Mouse (Mus musculus): ENCODE results near the gene Prr7. TPM values are rescaled to one million over a fixed set of nuclear protein-coding genes. Genes with fewer than 3 reads are reported as not detected.

Prr7 gene
- polyA plus RNA-seq, 1 experiment from 2014 or later: 1.1 TPM

GRCm38 (mm10) chr13:55451296-55451695, 12.8 kb upstream of the Prr7 start:
- Histone ChIP-seq H3K4me3 (no peak overlapping the region), H3K4me1 (peaks cover 17% of the 10 kb centered on the region), H3K9ac (no peak overlapping the region), H3K4me2 (replicated peaks) (no peak overlapping the region), H3K27ac (no peak overlapping the region), H3K27me3 (no peaks in the 10 kb centered on the region), H3K9me3 (replicated peaks) (no peaks in the 10 kb centered on the region), H3K36me3 (peaks cover 63% of the 10 kb centered on the region)
- ATAC-seq (ENCODE audit: low FRiP score): no peak
- WGBS: 95% methylated on average over 10 of the region's 10 CpGs

GRCm38 (mm10) chr13:55451785-55452549, 12.1 kb upstream of the Prr7 start:
- H3K27me3 ChIP-seq: no peaks in the 10 kb centered on the region
- H3K9me3 ChIP-seq (replicated peaks): no peaks in the 10 kb centered on the region
- peaks cover 70% of the 10 kb centered on the region for H3K36me3 ChIP-seq
- no peak overlapping the region for H3K27ac ChIP-seq
- no peak overlapping the region for H3K9ac ChIP-seq
- ATAC-seq (ENCODE audit: low FRiP score): no peak
- 96% methylated on average over 16 of the region's 16 CpGs for WGBS
- peaks cover 11% of the 10 kb centered on the region for H3K4me1 ChIP-seq
- no peak overlapping the region for H3K4me2 ChIP-seq (replicated peaks)
- no peak overlapping the region for H3K4me3 ChIP-seq

- Histone ChIP-seq H3K27me3 (peaks cover 5% of the 10 kb centered on the region; the same call in 1 of the 2 replicates), H3K36me3 (peaks cover 39% of the 10 kb centered on the region), H3K27ac (no peak overlapping the region; the same call in 1 of the 2 replicates), H3K4me2 (replicated peaks) (peak overlapping the region; percentile 80; the same call in 1 of the 2 replicates), H3K4me1 (peaks cover 34% of the 10 kb centered on the region), H3K4me3 (no peak overlapping the region), H3K9ac (no peak overlapping the region), H3K9me3 (replicated peaks) (no peaks in the 10 kb centered on the region)
- 48% methylated on average over 2 of the region's 2 CpGs for WGBS
- no peak for ATAC-seq (ENCODE audit: low FRiP score)
These were observed 1.1 kb upstream of the Prr7 start for GRCm38 (mm10) chr13:55462965-55463364.

- WGBS: 7% methylated on average over 14 of the region's 14 CpGs
- H3K4me1 ChIP-seq: peaks cover 37% of the 10 kb centered on the region
- peak overlapping the region; percentile 80 for H3K4me2 ChIP-seq (replicated peaks)
- H3K36me3 ChIP-seq: peaks cover 35% of the 10 kb centered on the region
- H3K9ac ChIP-seq: peak overlapping the region; percentile 81
- no peaks in the 10 kb centered on the region for H3K9me3 ChIP-seq (replicated peaks)
- H3K27me3 ChIP-seq: peaks cover 5% of the 10 kb centered on the region; the same call in 1 of the 2 replicates
- peak overlapping the region; percentile 96 for H3K27ac ChIP-seq
- peak; percentile 0; the same call in 1 of the 2 replicates for ATAC-seq (ENCODE audit: low FRiP score)
- peak overlapping the region; percentile 63 for H3K4me3 ChIP-seq
These were observed 554 bp upstream of the Prr7 start for GRCm38 (mm10) chr13:55463399-55464026.

- ATAC-seq (ENCODE audit: low FRiP score): peak; percentile 27
- Histone ChIP-seq H3K4me1 (peaks cover 51% of the 10 kb centered on the region), H3K9ac (peak overlapping the region; percentile 81), H3K27me3 (peaks cover 5% of the 10 kb centered on the region; the same call in 1 of the 2 replicates), H3K27ac (peak overlapping the region; percentile 96), H3K9me3 (replicated peaks) (no peaks in the 10 kb centered on the region), H3K4me2 (replicated peaks) (peak overlapping the region; percentile 80), H3K4me3 (peak overlapping the region; percentile 63), H3K36me3 (peaks cover 18% of the 10 kb centered on the region)
- WGBS: 7% methylated on average over 3 of the region's 3 CpGs
These were observed 1.1 kb downstream of the Prr7 start for GRCm38 (mm10) chr13:55465184-55465583.

- WGBS: 73% methylated on average over 5 of the region's 5 CpGs
- peak overlapping the region; percentile 80 for H3K4me2 ChIP-seq (replicated peaks)
- H3K4me3 ChIP-seq: peak overlapping the region; percentile 63
- no peak for ATAC-seq (ENCODE audit: low FRiP score)
- peaks cover 12% of the 10 kb centered on the region for H3K36me3 ChIP-seq
- H3K27ac ChIP-seq: peak overlapping the region; percentile 96
- peak overlapping the region; percentile 81 for H3K9ac ChIP-seq
- H3K9me3 ChIP-seq (replicated peaks): no peaks in the 10 kb centered on the region
- peaks cover 5% of the 10 kb centered on the region; the same call in 1 of the 2 replicates for H3K27me3 ChIP-seq
- H3K4me1 ChIP-seq: peaks cover 59% of the 10 kb centered on the region
These were observed 1.9 kb downstream of the Prr7 start for GRCm38 (mm10) chr13:55465830-55466440.

- no peak for ATAC-seq (ENCODE audit: low FRiP score)
- Histone ChIP-seq H3K27me3 (peaks cover 5% of the 10 kb centered on the region; the same call in 1 of the 2 replicates), H3K9me3 (replicated peaks) (no peaks in the 10 kb centered on the region), H3K4me1 (peaks cover 78% of the 10 kb centered on the region), H3K9ac (no peak overlapping the region), H3K27ac (no peak overlapping the region), H3K4me3 (no peak overlapping the region), H3K4me2 (replicated peaks) (no peak overlapping the region), H3K36me3 (peaks cover 6% of the 10 kb centered on the region; the same call in 1 of the 2 replicates)
- 34% methylated on average over 13 of the region's 13 CpGs for WGBS
These were observed 4.9 kb downstream of the Prr7 start for GRCm38 (mm10) chr13:55468851-55469560.

- Histone ChIP-seq H3K4me3 (no peak overlapping the region), H3K27me3 (peaks cover 5% of the 10 kb centered on the region; the same call in 1 of the 2 replicates), H3K36me3 (peaks cover 20% of the 10 kb centered on the region), H3K4me2 (replicated peaks) (peak overlapping the region; percentile 98), H3K9ac (peak overlapping the region; percentile 83; the same call in 1 of the 2 replicates), H3K27ac (peak overlapping the region; percentile 94), H3K9me3 (replicated peaks) (no peaks in the 10 kb centered on the region), H3K4me1 (peaks cover 83% of the 10 kb centered on the region)
- ATAC-seq (ENCODE audit: low FRiP score): no peak
- 54% methylated on average over 9 of the region's 9 CpGs for WGBS
These were observed 6.3 kb downstream of the Prr7 start for GRCm38 (mm10) chr13:55470372-55470771.

- H3K36me3 ChIP-seq: peaks cover 29% of the 10 kb centered on the region
- peak overlapping the region; percentile 94 for H3K27ac ChIP-seq
- H3K4me3 ChIP-seq: peak overlapping the region; percentile 52
- peaks cover 82% of the 10 kb centered on the region for H3K4me1 ChIP-seq
- under 1% methylated on average over 54 of the region's 54 CpGs for WGBS
- peak overlapping the region; percentile 98 for H3K4me2 ChIP-seq (replicated peaks)
- H3K9ac ChIP-seq: peak overlapping the region; percentile 83
- ATAC-seq (ENCODE audit: low FRiP score): peak; percentile 53
- H3K9me3 ChIP-seq (replicated peaks): no peaks in the 10 kb centered on the region
- H3K27me3 ChIP-seq: peaks cover 5% of the 10 kb centered on the region; the same call in 1 of the 2 replicates
These were observed 7.2 kb downstream of the Prr7 start for GRCm38 (mm10) chr13:55471156-55471818.

- 2% methylated on average over 31 of the region's 31 CpGs for WGBS
- Histone ChIP-seq H3K36me3 (peaks cover 34% of the 10 kb centered on the region), H3K9me3 (replicated peaks) (no peaks in the 10 kb centered on the region), H3K9ac (peak overlapping the region; percentile 83), H3K27me3 (peaks cover 2% of the 10 kb centered on the region; the same call in 1 of the 2 replicates), H3K4me2 (replicated peaks) (peak overlapping the region; percentile 98), H3K27ac (peak overlapping the region; percentile 94), H3K4me1 (peaks cover 82% of the 10 kb centered on the region), H3K4me3 (peak overlapping the region; percentile 52)
- ATAC-seq (ENCODE audit: low FRiP score): peak; percentile 50
These were observed 7.7 kb downstream of the Prr7 start for GRCm38 (mm10) chr13:55471819-55472131.
